ENCODE assay signal across 28 mouse cellular contexts in the genomic region with DNA sequence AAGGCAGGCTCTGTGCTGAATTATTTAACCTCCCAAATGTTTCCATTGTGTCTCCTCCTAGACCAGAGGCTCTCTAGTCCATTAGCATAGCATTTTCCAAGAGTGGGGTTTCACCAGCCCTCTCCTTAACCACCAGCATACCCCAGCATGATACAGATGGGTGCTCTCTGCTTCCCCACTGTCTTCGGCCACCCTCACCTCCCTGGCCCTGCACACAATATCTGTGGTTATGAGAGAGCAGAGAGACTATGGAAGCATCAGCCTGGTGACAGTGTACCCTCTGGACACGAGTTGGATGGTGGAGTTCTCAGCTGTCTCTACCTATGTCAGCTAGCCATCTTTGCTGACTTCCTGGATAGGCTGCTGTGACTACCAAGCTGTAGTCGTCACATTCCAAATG.
"Had no signal": no experiment of that assay in that cellular context is flagged by ENCODE, and none has a peak within 500 bp of the region (broad histone marks: within the 10 kb centered on the region; RNA-seq: fewer than 3 reads in every experiment).

No protein-coding gene starts in this region.

- H3K9ac ChIP-seq: heart, embryonic 13.5 days; heart, embryonic 15.5 days; hindbrain, embryonic 12.5 days; hindbrain, embryonic 14.5 days; kidney, embryonic 15.5 days; limb, embryonic 12.5 days; liver, embryonic 13.5 days; liver, embryonic 15.5 days; liver, postnatal 0 days had no signal

- ATAC-seq: hindbrain, embryonic 16.5 days; inflammation-experienced regulatory T-cells, adult 6 months; intestine, embryonic 16.5 days; liver, postnatal 0 days had no signal

- H3K4me1 ChIP-seq: liver, embryonic 13.5 days; liver, embryonic 15.5 days had no signal

- H3K4me2 ChIP-seq: heart, embryonic 13.5 days; heart, embryonic 15.5 days; hindbrain, embryonic 12.5 days; hindbrain, embryonic 14.5 days; kidney, embryonic 15.5 days; limb, embryonic 12.5 days; liver, embryonic 11.5 days; liver, embryonic 13.5 days; liver, embryonic 15.5 days had no signal

- H3K27ac ChIP-seq: gastrocnemius, adult 2 months; heart, embryonic 13.5 days; heart, embryonic 15.5 days; hindbrain, embryonic 10.5 days; hindbrain, embryonic 12.5 days; hindbrain, embryonic 14.5 days; kidney, embryonic 15.5 days; kidney, postnatal 0 days; limb, embryonic 12.5 days; liver, embryonic 13.5 days; liver, embryonic 15.5 days had no signal

- DNase-seq: gastrocnemius, adult 2 months; gastrocnemius, postnatal 10 days; gastrocnemius, postnatal 25 days; heart, postnatal 10 days; heart, postnatal 4 days; kidney, adult 18-20 months; kidney, adult 9 months; kidney, postnatal 25 days; kidney, postnatal 4 days; layer of hippocampus, adult 9-11 months; layer of hippocampus, postnatal 36 days; left cerebral cortex, postnatal 4 days; liver; liver, embryonic 13.5 days; liver, postnatal 0 days had no signal

- H3K36me3 ChIP-seq: heart, embryonic 13.5 days; heart, embryonic 15.5 days; hindbrain, embryonic 10.5 days; hindbrain, embryonic 12.5 days; kidney, embryonic 15.5 days; limb, embryonic 12.5 days; liver, embryonic 13.5 days; liver, embryonic 15.5 days had no signal

- H3K9me3 ChIP-seq: heart, embryonic 13.5 days; heart, embryonic 15.5 days; hindbrain, embryonic 10.5 days; hindbrain, embryonic 12.5 days; kidney, embryonic 15.5 days; limb, embryonic 12.5 days; liver, embryonic 13.5 days; liver, embryonic 15.5 days had no signal

- H3K27me3 ChIP-seq: heart, embryonic 13.5 days; heart, embryonic 15.5 days; hindbrain, embryonic 12.5 days; kidney, embryonic 15.5 days; limb, embryonic 12.5 days; liver, embryonic 13.5 days; liver, embryonic 15.5 days had no signal

- H3K4me3 ChIP-seq: gastrocnemius, adult 2 months; heart, embryonic 13.5 days; heart, embryonic 15.5 days; hindbrain, embryonic 10.5 days; hindbrain, embryonic 12.5 days; kidney, embryonic 15.5 days; limb, embryonic 12.5 days; liver, embryonic 13.5 days; liver, embryonic 15.5 days had no signal
